Mouse (Mus musculus): Measurements from ENCODE around the gene Adcyap1r1.

The Adcyap1r1 gene

GRCm38 (mm10) chr6:55498753-55499152, 47.0 kb downstream of the Adcyap1r1 start:
- in situ Hi-C loops (cut with MboI, MseI): no loop called here

DNA sequence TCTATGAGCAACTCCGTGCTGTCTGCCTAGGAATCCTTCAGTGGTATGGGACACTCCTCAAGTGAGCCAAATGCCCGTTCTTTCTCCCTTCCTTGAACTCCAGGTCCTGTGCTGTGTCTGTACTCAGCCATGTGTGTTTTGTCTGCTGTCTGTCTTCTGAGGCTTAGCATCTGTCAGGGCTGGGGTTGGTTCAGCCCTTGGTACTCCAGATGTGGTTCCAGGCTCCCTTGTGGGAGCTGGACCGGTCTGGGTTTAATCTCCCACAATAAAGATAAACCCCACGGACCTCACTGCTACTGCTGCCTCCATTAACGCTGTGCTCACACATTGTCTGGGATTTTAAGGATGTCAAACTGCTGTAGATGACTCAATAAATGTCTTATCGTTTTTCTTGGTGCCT, 49.3 kb downstream of the Adcyap1r1 start:
- in situ Hi-C loops (cut with MboI, MseI): no loop called here

GRCm38 (mm10) chr6:55502309-55502708, 50.5 kb downstream of the Adcyap1r1 start:
- in situ Hi-C loops (cut with MboI, MseI): no loop called here

- in situ Hi-C loops (cut with MboI, MseI): no loop called here
These were observed 53.2 kb downstream of the Adcyap1r1 start for GRCm38 (mm10) chr6:55504797-55505488.

- in situ Hi-C loops (cut with MboI, MseI): no loop called here
These were observed 54.7 kb downstream of the Adcyap1r1 start for GRCm38 (mm10) chr6:55506519-55506918.

- in situ Hi-C loops (cut with MboI, MseI): no loop called here
These were observed 57.5 kb downstream of the Adcyap1r1 start for GRCm38 (mm10) chr6:55509130-55509870.

GRCm38 (mm10) chr6:55511212-55512065, 59.7 kb downstream of the Adcyap1r1 start:
- in situ Hi-C loops (cut with MboI, MseI): loop anchor here (5.0 kb wide), 1 partner anchor 119 kb away; no protein-coding TSS in a partner anchor

DNA sequence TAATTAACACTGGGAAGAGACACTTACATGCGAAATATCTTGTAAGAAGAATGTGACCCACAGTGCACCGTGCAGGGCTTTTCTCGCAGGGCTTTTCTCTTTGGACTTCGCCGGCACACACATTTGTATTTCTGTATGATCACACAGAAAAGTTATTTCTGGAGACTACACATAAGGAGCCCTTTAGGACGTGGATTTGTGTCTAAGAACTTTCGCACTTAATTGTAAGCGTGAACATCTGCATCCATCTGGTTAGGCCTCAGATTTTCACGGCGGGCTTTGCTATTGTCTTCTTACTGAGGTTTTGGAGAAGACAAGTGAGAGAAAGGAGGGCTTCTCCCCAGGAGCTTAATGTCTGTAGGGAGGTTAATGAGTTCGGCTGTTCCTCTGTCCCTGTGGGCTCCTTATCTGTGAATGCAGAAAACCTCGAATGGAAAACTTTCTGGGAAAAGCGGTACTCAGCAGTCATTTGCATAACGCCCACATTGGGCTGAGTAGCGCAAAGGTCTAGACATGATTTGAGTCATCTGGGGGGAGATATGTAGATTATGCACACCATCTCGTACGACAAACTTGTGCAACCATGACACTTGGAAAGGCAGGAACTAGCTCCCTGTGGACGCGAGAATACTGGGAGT, 60.4 kb downstream of the Adcyap1r1 start:
- in situ Hi-C loops (cut with MboI, MseI): loop anchor here (5.0 kb wide), 1 partner anchor 120 kb away; no protein-coding TSS in a partner anchor

DNA sequence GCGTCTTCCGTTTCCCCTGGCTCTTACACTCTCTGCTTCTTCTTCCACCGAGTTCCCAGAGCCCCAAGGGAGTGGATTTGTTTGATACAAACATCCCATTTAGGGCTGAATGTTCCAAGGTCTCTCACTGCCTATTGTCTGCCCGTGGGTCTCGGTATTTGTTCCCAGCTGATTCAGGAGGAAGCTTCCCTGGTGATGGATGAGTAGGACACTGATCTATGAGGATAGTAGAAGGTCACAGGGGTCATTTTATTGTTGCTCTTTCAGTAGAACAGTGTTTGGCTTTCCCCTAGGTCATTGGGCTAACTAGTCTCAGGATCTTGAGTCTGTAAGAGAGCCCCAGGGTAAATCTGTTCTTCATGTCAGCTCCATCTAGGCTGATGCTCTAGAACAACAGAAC, 61.7 kb downstream of the Adcyap1r1 start:
- in situ Hi-C loops (cut with MboI, MseI): loop anchor here (5.0 kb wide), 1 partner anchor 121 kb away; no protein-coding TSS in a partner anchor

DNA sequence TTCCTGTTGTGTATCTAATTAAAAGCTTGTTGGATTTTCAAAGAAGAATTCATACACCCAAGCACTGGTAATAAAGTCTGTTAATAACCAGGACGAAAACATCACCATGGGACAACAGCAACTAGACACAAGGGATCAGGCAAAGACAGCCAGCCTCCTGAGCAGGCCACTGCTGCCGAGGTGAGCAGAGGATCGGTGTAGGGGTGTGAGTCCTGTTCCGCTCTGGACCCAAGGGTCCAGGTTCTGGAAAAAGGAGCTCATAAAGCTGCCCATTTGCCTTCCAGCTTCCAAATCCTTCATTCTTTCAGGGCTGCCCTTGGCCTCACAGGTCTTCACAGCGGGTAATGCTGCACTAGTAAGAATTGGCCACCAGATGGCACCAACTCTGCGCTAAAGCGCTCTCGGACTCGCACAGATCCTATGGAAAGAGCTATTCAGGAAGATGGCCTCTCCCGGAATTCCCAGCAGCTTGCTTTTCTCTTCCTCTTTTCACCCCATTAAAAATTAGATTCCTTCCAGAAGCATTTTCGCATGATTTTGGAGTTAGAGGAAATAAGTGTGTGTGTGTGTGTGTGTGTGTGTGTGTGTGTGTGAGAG, 67.9 kb downstream of the Adcyap1r1 start:
- in situ Hi-C loops (cut with MboI, MseI): no loop called here

GRCm38 (mm10) chr6:55520237-55521095, 68.7 kb downstream of the Adcyap1r1 start:
- in situ Hi-C loops (cut with MboI, MseI): no loop called here

DNA sequence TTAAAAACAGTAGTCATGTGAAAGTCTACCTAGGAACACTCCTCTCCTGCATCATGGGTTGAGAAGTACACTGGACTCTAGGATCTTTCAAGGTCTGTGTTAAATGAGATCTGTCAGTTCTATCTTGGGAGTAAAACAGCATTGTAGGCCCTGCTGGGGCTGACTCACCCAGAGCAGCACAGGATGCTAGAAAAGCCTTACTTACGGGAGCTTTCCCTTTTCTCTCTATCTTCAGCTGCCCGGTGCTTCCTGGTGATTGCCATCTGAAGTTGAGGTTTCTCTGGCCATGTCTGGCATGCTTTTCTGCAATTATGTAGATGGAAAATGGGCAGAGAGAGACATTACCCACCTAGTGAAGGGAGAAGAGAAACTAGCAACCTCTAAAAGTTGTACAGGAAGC, 84.7 kb downstream of the Adcyap1r1 start:
- in situ Hi-C loops (cut with MboI, MseI): no loop called here

GRCm38 (mm10) chr6:55539196-55539595, 87.4 kb downstream of the Adcyap1r1 start:
- in situ Hi-C loops (cut with MboI, MseI): no loop called here

GRCm38 (mm10) chr6:55542359-55542758, 90.6 kb downstream of the Adcyap1r1 start:
- in situ Hi-C loops (cut with MboI, MseI): no loop called here

DNA sequence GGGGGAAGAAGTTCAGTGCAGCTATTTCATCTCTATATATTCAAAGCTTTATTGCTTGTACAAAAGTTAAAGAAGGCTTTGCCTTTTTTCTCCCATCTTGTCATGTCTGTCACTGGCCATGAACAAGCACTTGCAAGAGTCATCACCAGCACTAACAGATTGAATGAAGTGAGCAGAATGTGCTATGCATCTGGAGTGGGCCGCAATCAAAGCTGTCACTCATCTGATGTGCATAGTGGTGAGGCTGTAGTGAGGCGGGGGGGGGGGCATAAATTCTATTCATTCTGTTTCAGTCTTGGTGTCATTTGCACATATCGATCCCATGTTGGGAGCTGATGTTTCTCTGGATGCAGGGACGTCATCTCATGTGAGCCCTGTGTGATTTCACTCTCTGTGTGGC, 91.6 kb downstream of the Adcyap1r1 start:
- in situ Hi-C loops (cut with MboI, MseI): no loop called here

- in situ Hi-C loops (cut with MboI, MseI): no loop called here
These were observed 97.4 kb downstream of the Adcyap1r1 start for GRCm38 (mm10) chr6:55549211-55549610.

GRCm38 (mm10) chr6:55550926-55551325, 99.1 kb downstream of the Adcyap1r1 start:
- in situ Hi-C loops (cut with MboI, MseI): no loop called here
